Mouse (Mus musculus) liver, embryonic 14.5 days (tissue): ENCODE results near the gene Mta3. TPM values are rescaled to one million over a fixed set of nuclear protein-coding genes. Genes with fewer than 3 reads are reported as not detected.

Experiments used
- ATAC-seq: fragments of 200-750 bp; cut with Nextera tagmentation; 2 replicates; pipeline ENCODE4 v1.8.0; 2017; ENCODE audit warnings: moderate number of reproducible peaks, mild to moderate bottlenecking, moderate library complexity; ENCODE audit not compliant: insufficient read depth
- DNase-seq, 3 experiments: peaks; one replicate each; pipeline ENCODE4 v3.0.0-alpha.2; 2012 to 2013; ENCODE audit warnings: low read depth in 3 of 3, low spot score in 3 of 3
- H3K27ac ChIP-seq: fragments of 300-500 bp; sonication (generic); 2 replicates; pipeline ENCODE4 v1.5.1; 2014; ENCODE audit warnings: moderate library complexity, mild to moderate bottlenecking, control low read depth, inconsistent platforms
- H3K27me3 ChIP-seq: fragments of 300-500 bp; sonication (generic); 2 replicates; pipeline ENCODE4 v1.6.1; 2014; ENCODE audit warnings: mild to moderate bottlenecking, low read length, moderate library complexity; ENCODE audit not compliant: control insufficient read depth, insufficient read depth
- H3K36me3 ChIP-seq: fragments of 300-500 bp; sonication (generic); replicated peaks from 2 replicates; pipeline ENCODE4 v1.6.1; 2014; ENCODE audit warnings: low read depth; ENCODE audit not compliant: control insufficient read depth, insufficient read depth
- H3K4me1 ChIP-seq, 2 experiments: fragments of 200-500 bp in 1 of 2; fragments of 300-500 bp in 1 of 2; sonication (generic) in 1 of 2; replicated peaks; 2 replicates each; pipeline ENCODE4 v1.6.1; 2012 to 2014; ENCODE audit warnings: antibody characterized with exemption in 1 of 2, inconsistent platforms in 1 of 2, low read length in 1 of 2; ENCODE audit not compliant: control insufficient read depth in 2 of 2, insufficient read depth in 2 of 2
- H3K4me2 ChIP-seq: fragments of 300-500 bp; sonication (generic); 2 replicates; pipeline ENCODE4 v1.6.1; 2014; ENCODE audit warnings: low read depth, mild to moderate bottlenecking, control low read depth, moderate library complexity
- H3K4me3 ChIP-seq, 2 experiments: fragments of 200-500 bp in 1 of 2; fragments of 300-500 bp in 1 of 2; sonication (generic) in 1 of 2; 2 replicates each; pipeline ENCODE4 v1.5.1; 2012 to 2014; ENCODE audit warnings: low read depth in 2 of 2, low read length in 2 of 2, mild to moderate bottlenecking in 2 of 2, control low read depth in 1 of 2, inconsistent platforms in 1 of 2, moderate library complexity in 1 of 2; ENCODE audit not compliant: insufficient read depth in 1 of 2
- H3K9ac ChIP-seq: fragments of 300-500 bp; sonication (generic); replicated peaks from 2 replicates; pipeline ENCODE4 v1.6.1; 2014; ENCODE audit warnings: mild to moderate bottlenecking, control low read depth, moderate library complexity
- H3K9me3 ChIP-seq: fragments of 300-500 bp; sonication (generic); 2 replicates; pipeline ENCODE4 v1.6.1; 2016; ENCODE audit warnings: low read length, mixed read lengths; ENCODE audit not compliant: control insufficient read depth
- CTCF ChIP-seq: IDR thresholded peaks from 2 replicates; pipeline ENCODE4 v1.5.1; 2016; ENCODE audit warnings: antibody characterized with exemption, low read depth, control low read depth
- EP300 ChIP-seq: IDR thresholded peaks from 2 replicates; pipeline ENCODE4 v1.6.1; 2016; ENCODE audit warnings: antibody characterized with exemption, low read depth
- WGBS: fragments of 180-500 bp; shearing (Covaris S2); extraction: QIAGEN DNeasy Blood & Tissue Kit; methylation state at CpG from one replicate; pipeline ENCODE4 v1.1.7; 2014; ENCODE audit not compliant: insufficient replicate concordance; 5-methylcytosine and 5-hydroxymethylcytosine counted together
- polyA plus RNA-seq, 2 experiments: library from polyadenylated mRNA; depleted of rRNA in 1 of 2; stranded (reverse) in 1 of 2; unstranded in 1 of 2; fragments of >200 nt; fragmentation: Nextera tagmentation in 1 of 2; extraction: Ambion mirVana in 1 of 2; gene quantifications; 2 replicates each; pipeline versions ENCODE4 v1.2.1 to v1.2.3; 2012 to 2014

Gene Mta3
- polyA plus RNA-seq, 2 experiments: 26.7 to 35.5 TPM

DNA sequence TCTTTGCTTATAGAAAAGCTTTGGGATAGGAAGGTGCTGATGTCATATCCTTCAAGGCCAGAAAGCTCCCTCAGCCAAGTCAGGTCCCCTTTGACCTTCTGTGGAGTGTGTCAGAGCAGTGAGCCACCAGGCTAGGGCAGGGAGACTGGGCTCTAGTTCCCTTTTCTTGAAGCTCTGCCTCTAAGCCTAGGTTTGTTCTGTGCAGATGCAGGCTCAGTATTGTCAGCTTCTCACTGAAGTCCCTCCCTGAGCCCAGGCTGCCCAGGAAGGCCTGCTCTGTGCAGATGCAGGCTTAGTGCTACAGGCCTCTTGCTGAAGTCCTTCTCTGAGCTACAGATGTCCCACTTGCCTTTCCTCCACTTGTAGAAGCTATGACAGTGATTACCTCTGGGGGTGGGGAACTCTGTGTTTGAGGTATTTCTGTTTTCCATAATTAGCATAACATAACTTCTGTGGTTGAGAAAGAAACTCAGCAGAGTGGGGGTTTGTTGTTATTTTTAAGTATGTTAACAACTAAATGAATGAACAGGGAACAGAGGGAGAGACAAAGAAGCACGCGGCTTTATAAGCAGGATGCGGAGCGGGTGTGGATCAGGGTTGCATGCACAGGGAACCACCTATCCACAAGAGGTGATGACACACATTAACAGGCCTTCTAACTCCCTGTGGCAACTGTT lies 124.8 kb downstream of the Mta3 start:
- DNase-seq (no peak), ATAC-seq (no peak)
- no peaks in the 10 kb centered on the region for H3K36me3 ChIP-seq
- no peak overlapping the region for H3K9ac ChIP-seq
- no peak overlapping the region for H3K4me3 ChIP-seq
- H3K4me1 ChIP-seq: peaks cover 0 to 8% of the 10 kb centered on the region in 2 experiments; a peak in 3 of 4 replicates
- no peaks in the 10 kb centered on the region for H3K9me3 ChIP-seq
- no peak overlapping the region for H3K27ac ChIP-seq
- H3K4me2 ChIP-seq: no peak overlapping the region
- WGBS: 77% methylated on average over 4 of the region's 4 CpGs
- no peaks in the 10 kb centered on the region for H3K27me3 ChIP-seq
- TF ChIP-seq CTCF (no peak), EP300 (no peak)

DNA sequence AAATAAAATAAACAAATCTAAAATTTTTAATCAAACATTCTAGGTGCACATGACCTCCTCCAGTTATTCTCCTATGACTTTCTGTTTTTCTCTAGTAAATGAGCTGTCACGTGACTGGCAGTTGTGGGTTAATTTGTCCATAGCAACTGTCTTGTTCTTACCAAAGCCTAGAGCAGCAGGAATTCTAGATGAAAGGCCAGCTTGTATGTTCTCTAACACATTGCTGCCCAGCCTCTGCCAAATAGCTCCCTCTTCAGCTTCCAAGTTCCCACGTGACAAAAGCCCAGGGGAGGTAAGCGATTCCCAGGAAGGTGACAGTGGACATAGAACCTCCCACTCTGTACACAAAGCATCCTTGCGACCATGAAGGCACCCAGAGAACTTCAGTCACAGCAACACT lies 128.2 kb downstream of the Mta3 start:
- no peak overlapping the region for H3K4me3 ChIP-seq
- H3K27me3 ChIP-seq: no peaks in the 10 kb centered on the region
- H3K4me2 ChIP-seq: no peak overlapping the region
- TF ChIP-seq CTCF: no peak
- TF ChIP-seq EP300: no peak
- H3K9ac ChIP-seq: no peak overlapping the region
- no peaks in the 10 kb centered on the region for H3K36me3 ChIP-seq
- no peak for DNase-seq
- peaks cover 0 to 8% of the 10 kb centered on the region in 2 experiments; a peak in 3 of 4 replicates for H3K4me1 ChIP-seq
- no peaks in the 10 kb centered on the region for H3K9me3 ChIP-seq
- ATAC-seq: no peak
- 64% methylated on average over 4 of the region's 4 CpGs for WGBS
- H3K27ac ChIP-seq: no peak overlapping the region

- H3K4me3 ChIP-seq: no peak overlapping the region
- peak overlapping the region; percentile 13; the same call in 1 of the 2 replicates for H3K27ac ChIP-seq
- H3K36me3 ChIP-seq: no peaks in the 10 kb centered on the region
- no peak overlapping the region for H3K4me2 ChIP-seq
- no peaks in the 10 kb centered on the region for H3K9me3 ChIP-seq
- H3K4me1 ChIP-seq: peaks cover 0 to 8% of the 10 kb centered on the region in 2 experiments; a peak in 3 of 4 replicates
- no peak overlapping the region for H3K9ac ChIP-seq
- DNase-seq (no peak), ATAC-seq (peak; percentile 78)
- WGBS: 68% methylated on average over 3 of the region's 3 CpGs
- no peaks in the 10 kb centered on the region for H3K27me3 ChIP-seq
- TF ChIP-seq CTCF: no peak
- TF ChIP-seq EP300: no peak
Observed at GRCm38 (mm10) chr17:83836048-83836447, 130.1 kb downstream of the Mta3 start.

GRCm38 (mm10) chr17:83837659-83838190 lies 131.8 kb downstream of the Mta3 start:
- no peak overlapping the region for H3K9ac ChIP-seq
- ATAC-seq (no peak), DNase-seq (no peak)
- no peak overlapping the region for H3K4me2 ChIP-seq
- no peaks in the 10 kb centered on the region for H3K36me3 ChIP-seq
- H3K27me3 ChIP-seq: no peaks in the 10 kb centered on the region
- H3K4me1 ChIP-seq: peaks cover 0 to 3% of the 10 kb centered on the region in 2 experiments; a peak in 3 of 4 replicates
- TF ChIP-seq CTCF (no peak), EP300 (no peak)
- H3K4me3 ChIP-seq: no peak overlapping the region
- no peak overlapping the region for H3K27ac ChIP-seq
- no peaks in the 10 kb centered on the region for H3K9me3 ChIP-seq
- 62% methylated on average over 8 of the region's 8 CpGs for WGBS

- WGBS: 66% methylated on average over 9 of the region's 9 CpGs
- Histone ChIP-seq H3K9ac (no peak overlapping the region), H3K4me2 (no peak overlapping the region), H3K27me3 (no peaks in the 10 kb centered on the region), H3K4me1 (peaks cover 0 to 2% of the 10 kb centered on the region in 2 experiments; a peak in 1 of 4 replicates), H3K36me3 (no peaks in the 10 kb centered on the region), H3K4me3 (no peak overlapping the region), H3K27ac (no peak overlapping the region), H3K9me3 (no peaks in the 10 kb centered on the region)
- DNase-seq (no peak), ATAC-seq (no peak)
- TF ChIP-seq EP300 (no peak), CTCF (peak; percentile 33; the same call in 1 of the 2 replicates)
Observed at GRCm38 (mm10) chr17:83839132-83839531, 133.2 kb downstream of the Mta3 start.
